Mouse (Mus musculus): ENCODE measurements around the gene Vmn1r12.
"Not testable (repeated sequence)": the region's sequence is repeated elsewhere in the genome, so short reads cannot be mapped to it uniquely, and the experiment has no call there.

Vmn1r12 gene

GRCm38 (mm10) chr6:57156619-57157018 lies at the start of gene Vmn1r12:
Gene Vmn1r12 (plus strand): TSS chr6:57156919.
- no peak for DNase-seq

- no peak for DNase-seq
Observed at GRCm38 (mm10) chr6:57109154-57109553, 47.6 kb upstream of the Vmn1r12 start, which contains the start of gene Vmn1r10. Gene Vmn1r10 (plus strand): TSS chr6:57109454.

- no peak for DNase-seq
Observed at GRCm38 (mm10) chr6:57133155-57133554, 23.6 kb upstream of the Vmn1r12 start, which contains the start of gene Vmn1r11. Gene Vmn1r11 (plus strand): TSS chr6:57133455.

DNA sequence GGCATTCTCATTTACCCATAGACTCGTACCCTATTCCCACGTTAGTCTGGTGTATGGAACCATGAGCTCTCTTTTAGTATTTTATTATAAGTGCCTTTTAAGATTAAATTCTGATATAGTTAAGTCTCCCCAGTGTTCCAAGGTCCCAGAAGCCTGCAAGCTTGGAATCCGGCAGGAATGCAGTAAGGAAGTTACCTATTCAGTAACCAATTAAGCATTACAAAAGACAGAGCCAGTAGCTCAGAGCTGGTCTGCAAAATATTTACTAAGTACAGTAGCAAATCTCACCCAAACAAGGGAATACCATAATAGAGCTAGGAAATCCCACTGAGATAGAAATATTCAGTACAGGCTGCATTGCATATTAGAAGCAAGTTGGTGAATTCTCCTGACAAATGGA lies 33.3 kb downstream of the Vmn1r12 start:
- not testable (repeated sequence) for DNase-seq

DNA sequence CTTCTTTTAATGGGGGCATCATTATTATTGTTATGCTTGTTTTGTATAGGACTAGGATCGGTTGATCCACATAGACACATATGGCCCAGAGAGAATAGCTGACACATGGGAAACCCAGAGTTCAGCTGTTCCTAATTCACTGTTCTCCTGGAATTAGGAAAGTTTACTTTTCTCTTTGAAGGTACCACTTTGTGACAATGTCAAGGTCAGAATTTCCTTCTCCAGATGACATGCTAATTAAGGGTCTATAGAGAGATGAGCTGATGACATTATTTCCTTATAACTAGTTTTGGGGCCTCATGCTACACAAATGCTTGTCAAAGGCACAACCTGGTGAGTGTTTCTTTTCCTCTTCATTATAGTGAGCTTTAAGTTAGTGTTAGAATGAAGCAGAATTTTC lies 46.3 kb downstream of the Vmn1r12 start, which contains the start of gene Vmn1r13:
TSS of gene Vmn1r13 (plus strand) at position 301 of the 400 bp plus-strand sequence.
- DNase-seq: not testable (repeated sequence)

All from cerebellum, adult 11 months (tissue).